25 mouse cellular contexts compared by ENCODE assay signal in the genomic region with DNA sequence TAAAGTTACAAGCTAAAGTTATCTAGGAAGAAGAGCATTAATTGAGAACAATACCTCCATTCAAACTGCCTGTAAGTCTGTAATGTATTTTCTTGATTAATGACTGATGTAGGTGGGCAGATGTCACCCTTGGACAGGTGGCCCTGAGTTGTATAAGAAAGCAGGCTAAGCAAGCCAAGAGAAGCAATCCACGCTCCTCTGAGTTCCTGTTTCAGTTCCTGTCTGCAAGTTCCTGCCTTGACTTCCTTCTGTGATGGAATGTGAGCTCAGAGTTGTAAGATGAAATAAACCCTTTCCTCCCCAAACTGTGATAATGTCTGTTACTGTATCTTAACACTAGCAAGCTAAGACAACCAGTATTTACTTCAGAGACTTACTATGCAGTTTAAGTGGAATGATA. TPM values are rescaled to one million over a fixed set of nuclear protein-coding genes. Genes with fewer than 3 reads are reported as not detected.
DNase-seq lines count a peak whose midpoint lies in the region; ATAC-seq and TF ChIP-seq lines count a peak whose summit lies in the region.
"Had no signal": no experiment of that assay in that cellular context is flagged by ENCODE, and none has a peak within 500 bp of the region (broad histone marks: within the 10 kb centered on the region; RNA-seq: fewer than 3 reads in every experiment).

No protein-coding gene starts in this region.

- intact Hi-C loops in heart, adult 2 months (cut with DNase I) = no loop called here

- no peaks in the 10 kb centered on the region for H3K27me3 ChIP-seq in MEL (ENCODE audit: control insufficient read depth in 1 of 2, insufficient read depth in 2 of 2, low read length in 2 of 2)
- H3K27me3 ChIP-seq in heart, adult 2 months (ENCODE audit: control insufficient read depth, insufficient read depth, low read length) = no peaks in the 10 kb centered on the region
- H3K27me3 ChIP-seq: embryonic facial prominence, embryonic 12.5 days; embryonic facial prominence, embryonic 15.5 days; forebrain, embryonic 12.5 days; heart, embryonic 13.5 days; hindbrain, embryonic 12.5 days; hindbrain, embryonic 15.5 days had no signal

- no peak for TF ChIP-seq EP300 in MEL (IDR thresholded peaks at IDR 0.05; ENCODE audit: low read depth in 1 of 2, low read length in 2 of 2)
- no peak for TF ChIP-seq EP300 in heart, adult 2 months (IDR thresholded peaks at IDR 0.05; ENCODE audit: insufficient read depth, low read depth, low read length)

- no peak overlapping the region for H3K27ac ChIP-seq in MEL (ENCODE audit: control insufficient read depth, low read depth, low read length)
- no peak overlapping the region for H3K27ac ChIP-seq in heart, adult 2 months
- H3K27ac ChIP-seq: embryonic facial prominence, embryonic 12.5 days; embryonic facial prominence, embryonic 15.5 days; forebrain, embryonic 12.5 days; heart, embryonic 10.5 days; heart, embryonic 13.5 days; hindbrain, embryonic 12.5 days; hindbrain, embryonic 15.5 days had no signal

- no peaks in the 10 kb centered on the region; a peak in 1 of 4 replicates for H3K4me1 ChIP-seq in MEL (ENCODE audit: control insufficient read depth in 1 of 2, insufficient read depth in 2 of 2, low read length in 2 of 2)
- peaks cover 5% of the 10 kb centered on the region for H3K4me1 ChIP-seq in heart, adult 2 months (ENCODE audit: control insufficient read depth, insufficient read depth, low read length)
- H3K4me1 ChIP-seq: embryonic facial prominence, embryonic 12.5 days; embryonic facial prominence, embryonic 15.5 days; forebrain, embryonic 12.5 days; heart, embryonic 10.5 days; hindbrain, embryonic 12.5 days; hindbrain, embryonic 15.5 days had no signal

- TF ChIP-seq POLR2A in MEL (IDR thresholded peaks at IDR 0.05; ENCODE audit: control insufficient read depth in 1 of 2, insufficient read depth in 1 of 2, low read depth in 1 of 2, low read length in 2 of 2, poor library complexity in 1 of 2) = no peak
- TF ChIP-seq POLR2A in heart, adult 2 months (IDR thresholded peaks at IDR 0.05; ENCODE audit: insufficient read depth, low read depth, low read length) = no peak

- no peak overlapping the region for H3K9ac ChIP-seq in MEL (ENCODE audit: control insufficient read depth, low read depth, low read length, poor library complexity, severe bottlenecking)
- H3K9ac ChIP-seq in heart, adult 2 months (ENCODE audit: low read depth, low read length) = no peak overlapping the region
- H3K9ac ChIP-seq: embryonic facial prominence, embryonic 12.5 days; embryonic facial prominence, embryonic 15.5 days; forebrain, embryonic 12.5 days; heart, embryonic 13.5 days; hindbrain, embryonic 12.5 days; hindbrain, embryonic 15.5 days had no signal

- DNase-seq in B cell, adult 2 months = peak; percentile 55 to 57
- DNase-seq in MEL (ENCODE audit: low read depth, low spot score) = no peak
- no peak for DNase-seq in lung, postnatal 36 days
- no peak for DNase-seq in adrenal gland, adult 8-10 months
- DNase-seq in heart, adult 9 months (ENCODE audit: low spot score in 2 of 2) = no peak
- DNase-seq in heart, adult 2 months = no peak
- DNase-seq: adrenal gland, postnatal 10 days; cerebellum, adult 18-20 months; cerebellum, adult 9-10 months; cerebellum, postnatal 14 days; gastrocnemius, postnatal 10 days; gastrocnemius, postnatal 36 days; heart, adult 11 months; heart, postnatal 14 days had no signal

- peak; percentile 78 for ATAC-seq in megakaryocyte, adult 5-6 weeks (ENCODE audit: poor library complexity, severe bottlenecking)
- peak; percentile 66 for ATAC-seq in neutrophil, adult 5-6 weeks (ENCODE audit: extremely low read depth, insufficient number of reproducible peaks, low FRiP score, poor library complexity, severe bottlenecking)
- ATAC-seq: activated CD4-positive, CD25-positive, alpha-beta regulatory T cell, adult 4 months; forebrain, embryonic 16.5 days had no signal

- no peak overlapping the region for H3K4me3 ChIP-seq in MEL (ENCODE audit: control insufficient read depth in 1 of 2, insufficient read depth in 1 of 2, low read depth in 2 of 2, low read length in 2 of 2)
- no peak overlapping the region for H3K4me3 ChIP-seq in heart, adult 2 months
- H3K4me3 ChIP-seq: embryonic facial prominence, embryonic 12.5 days; embryonic facial prominence, embryonic 15.5 days; forebrain, embryonic 12.5 days; heart, embryonic 10.5 days; heart, embryonic 13.5 days; hindbrain, embryonic 12.5 days; hindbrain, embryonic 15.5 days had no signal

- WGBS in heart, adult 2 months = 48% methylated on average over 1 of the region's 1 CpGs

- TF ChIP-seq CTCF in MEL (IDR thresholded peaks at IDR 0.05 in 2 of 3, conservative IDR thresholded peaks at IDR 0.05 in 1 of 3; ENCODE audit: control insufficient read depth in 1 of 3, insufficient read depth in 1 of 3, low read depth in 2 of 3, low read length in 3 of 3, poor library complexity in 1 of 3, severe bottlenecking in 1 of 3) = no peak
- TF ChIP-seq CTCF in heart, adult 2 months (IDR thresholded peaks at IDR 0.05) = no peak

- TF ChIP-seq RAD21 in MEL (IDR thresholded peaks at IDR 0.05; ENCODE audit: low read depth, low read length) = no peak

- peaks cover 13% of the 10 kb centered on the region in 2 experiments for H3K36me3 ChIP-seq in MEL (ENCODE audit: control insufficient read depth in 1 of 2, insufficient read depth in 2 of 2, low read length in 2 of 2)
- peaks cover 24% of the 10 kb centered on the region for H3K36me3 ChIP-seq in heart, adult 2 months (ENCODE audit: control insufficient read depth, insufficient read depth, low read length)
- H3K36me3 ChIP-seq: embryonic facial prominence, embryonic 12.5 days had no signal

- H3K9me3 ChIP-seq in MEL (replicated peaks; ENCODE audit: insufficient read depth, low read length) = no peaks in the 10 kb centered on the region
- H3K9me3 ChIP-seq: embryonic facial prominence, embryonic 12.5 days; embryonic facial prominence, embryonic 15.5 days; forebrain, embryonic 12.5 days; heart, embryonic 10.5 days; hindbrain, embryonic 15.5 days had no signal

- peaks cover 51% of the 10 kb centered on the region for H3K79me2 ChIP-seq in MEL (ENCODE audit: control insufficient read depth, insufficient read depth, low read length, poor library complexity)
- H3K79me2 ChIP-seq in heart, adult 2 months (replicated peaks; ENCODE audit: control insufficient read depth, insufficient read depth, low read length) = peaks cover 18% of the 10 kb centered on the region

TF ChIP-seq in MEL, 35 proteins besides CTCF, POLR2A, EP300 and RAD21:
- TF ChIP-seq NELFE (IDR thresholded peaks at IDR 0.05; ENCODE audit: low read depth, low read length) (no peak), MEF2A (IDR thresholded peaks at IDR 0.05; ENCODE audit: extremely low read depth, insufficient replicate concordance, low read depth, low read length, poor library complexity, severe bottlenecking) (no peak), GATA1 (IDR thresholded peaks at IDR 0.05; ENCODE audit: low read depth, low read length) (no peak), ZKSCAN1 (IDR thresholded peaks at IDR 0.05; ENCODE audit: low read depth, low read length) (0 out of 2 replicates have a peak, but pooled peaks have one; percentile 30), MAZ (IDR thresholded peaks at IDR 0.05; ENCODE audit: low read depth, low read length) (no peak), TBP (IDR thresholded peaks at IDR 0.05; ENCODE audit: low read depth, low read length) (no peak)

RNA-seq across cellular contexts. Expression of a gene that starts 11.4 kb away (rescaled TPM):
- total RNA-seq in MEL (2012; rRNA removed) = 32.3 and 39.7 TPM in 2 replicates
- 10 to 100 TPM in 1 of 2 experiments, not detected in 1; 64.5 TPM for polyA plus RNA-seq in MEL (2012; ENCODE audit: insufficient read depth in 1 of 2, insufficient read length in 2 of 2, low read depth in 1 of 2, low replicate concordance in 2 of 2, missing spikeins in 1 of 2)
- total RNA-seq in megakaryocyte, adult 5-6 weeks (2015) = 278 and 301 TPM in 2 replicates
- total RNA-seq in megakaryocyte, adult 5-6 weeks (2017) = 210 and 223 TPM in 2 replicates
- total RNA-seq in neutrophil, adult 5-6 weeks (2017) = 146 and 151 TPM in 2 replicates
- total RNA-seq in adrenal gland, adult 8-10 months (2022) = 100 to 1,000 TPM; 154 to 188 (median 179) TPM
- total RNA-seq in heart, adult 2 months (2021) = 100 to 1,000 TPM; 101 to 113 TPM
- polyA plus RNA-seq in heart, adult 2 months (2012; rRNA removed) = 12.8 and 34.5 TPM in 2 replicates

Comparison
In these comparisons a context has a peak if more than half of its experiments do, and no peak if none do; other contexts are left out.
1. DNase-seq: peak in B cell, adult 2 months (2 of 2); none in MEL (single experiment), lung, postnatal 36 days (single experiment), adrenal gland, adult 8-10 months (single experiment), heart, adult 9 months (0 of 2) and heart, adult 2 months (0 of 2).